Mouse (Mus musculus): ENCODE measurements around the gene Fnbp1. TPM values are rescaled to one million over a fixed set of nuclear protein-coding genes. Genes with fewer than 3 reads are reported as not detected.
A peak's percentile ranks its signal among the peaks of the same experiment; 100 is the strongest.

Gene Fnbp1
- polyA plus RNA-seq, 1 experiment from 2014 or later, result 7.9 TPM

DNA sequence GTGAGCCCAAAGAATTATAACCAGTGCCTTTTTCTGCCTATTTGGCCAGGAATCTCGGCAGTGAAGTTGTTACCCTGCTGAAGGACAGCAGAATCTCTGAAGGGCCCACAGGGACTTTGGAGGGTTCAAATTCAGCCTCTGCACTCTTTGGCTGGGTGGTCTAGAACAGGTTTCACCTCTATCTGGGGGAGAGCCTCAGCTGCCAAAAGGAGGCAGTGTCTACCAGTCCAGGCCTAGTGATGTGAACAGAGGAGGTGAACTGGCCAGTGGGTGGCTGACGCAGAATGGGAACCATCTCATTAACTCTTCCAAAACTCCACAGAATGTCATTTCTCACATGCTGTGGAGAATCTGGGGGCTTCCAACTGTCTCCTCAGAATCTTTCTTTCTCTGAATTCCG, 697 bp upstream of the Fnbp1 start:
- no peak for ATAC-seq
- WGBS, result 35% methylated on average over 3 of the region's 3 CpGs
- H3K27ac ChIP-seq (ENCODE audit: low read depth, low read length), result no peak overlapping the region

DNA sequence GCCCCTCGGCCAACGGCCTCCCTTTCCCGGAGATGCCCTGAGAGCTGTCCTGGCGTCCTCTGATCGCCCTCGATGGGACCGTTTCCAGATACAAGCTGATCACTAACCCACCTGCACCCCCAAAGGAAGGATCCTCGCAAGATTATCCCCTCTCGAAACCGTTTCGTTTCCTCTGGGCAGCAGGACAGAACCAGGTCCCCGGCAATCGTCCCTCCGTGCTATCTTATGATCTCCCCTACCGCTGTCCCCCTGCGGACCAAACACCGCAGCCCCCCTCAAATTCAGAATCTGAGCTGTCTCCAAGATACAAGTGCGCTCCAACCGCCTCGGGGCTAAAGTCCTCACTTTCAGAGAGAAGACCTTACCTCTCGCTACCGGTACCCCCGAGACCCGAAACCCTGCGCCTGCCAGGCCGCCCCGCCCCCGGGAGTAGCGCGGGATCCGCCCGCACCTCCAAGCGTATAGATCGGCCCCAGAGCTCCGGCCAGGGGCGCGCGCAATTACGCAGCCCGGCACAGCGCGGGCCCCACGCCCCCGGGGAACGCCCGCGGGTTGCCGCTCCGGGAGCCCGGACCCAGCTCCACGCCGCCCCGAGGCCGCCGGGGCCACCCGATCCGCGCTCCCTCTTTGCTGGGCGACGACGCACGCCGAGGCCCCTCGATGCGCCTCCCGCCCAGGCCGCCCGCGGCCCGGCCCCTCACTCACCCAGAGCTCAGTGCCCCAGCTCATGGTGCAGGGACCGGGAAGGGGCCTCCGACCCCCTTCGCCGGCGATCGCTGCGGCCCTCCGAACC, 538 bp downstream of the Fnbp1 start:
- peak; percentile 27 for DNase-seq (ENCODE audit: low spot score)
- H3K4me1 ChIP-seq (ENCODE audit: control insufficient read depth, insufficient read depth, low read length), result 0 out of 2 replicates have a peak, but pooled peaks cover 6% of the 10 kb centered on the region
- no peaks in the 10 kb centered on the region for H3K9me3 ChIP-seq (replicated peaks; ENCODE audit: control insufficient read depth, low read length)
- peak overlapping the region; percentile 80; the same call in 1 of the 2 replicates for H3K27ac ChIP-seq (ENCODE audit: low read depth, low read length)
- peak overlapping the region; percentile 85 for H3K9ac ChIP-seq (ENCODE audit: low read length)
- peak overlapping the region; percentile 88 for H3K4me3 ChIP-seq (ENCODE audit: low read depth, low read length)
- H3K4me2 ChIP-seq (ENCODE audit: low read length), result peak overlapping the region; percentile 92
- peaks cover 4% of the 10 kb centered on the region; the same call in 1 of the 2 replicates for H3K36me3 ChIP-seq (ENCODE audit: control insufficient read depth, insufficient read depth, low read length)
- ATAC-seq, result peak; percentile 69
- under 1% methylated on average over 48 of the region's 78 CpGs for WGBS
- no peaks in the 10 kb centered on the region for H3K27me3 ChIP-seq (replicated peaks; ENCODE audit: control insufficient read depth, insufficient read depth, low read length)

More for the DNA sequence above, 697 bp upstream of the Fnbp1 start:
- H3K27me3 ChIP-seq (replicated peaks; ENCODE audit: control insufficient read depth, insufficient read depth, low read length), result no peaks in the 10 kb centered on the region
- 0 out of 2 replicates have a peak, but pooled peaks cover 6% of the 10 kb centered on the region for H3K4me1 ChIP-seq (ENCODE audit: control insufficient read depth, insufficient read depth, low read length)
- H3K9me3 ChIP-seq (replicated peaks; ENCODE audit: control insufficient read depth, low read length), result no peaks in the 10 kb centered on the region
- no peak for DNase-seq (ENCODE audit: low spot score)
- H3K9ac ChIP-seq (ENCODE audit: low read length), result no peak overlapping the region
- H3K4me2 ChIP-seq (ENCODE audit: low read length), result peak overlapping the region; percentile 92
- H3K4me3 ChIP-seq (ENCODE audit: low read depth, low read length), result peak overlapping the region; percentile 88
- peaks cover 12% of the 10 kb centered on the region for H3K36me3 ChIP-seq (ENCODE audit: control insufficient read depth, insufficient read depth, low read length)

DNA sequence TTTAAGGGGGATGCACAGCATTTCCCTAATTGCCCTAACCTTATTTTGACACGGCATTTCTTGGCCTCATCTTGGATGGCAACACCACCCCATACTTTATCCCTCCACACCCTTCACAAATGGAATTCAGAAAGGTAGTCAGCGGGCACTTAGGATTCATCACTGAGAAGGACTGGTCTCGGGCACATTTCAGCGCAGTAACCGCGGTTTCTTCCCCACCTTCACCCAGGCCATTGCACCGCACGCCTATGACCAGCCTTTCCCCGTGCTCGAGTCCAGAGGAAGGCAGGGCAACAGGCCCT, 1.1 kb downstream of the Fnbp1 start:
- no peaks in the 10 kb centered on the region for H3K27me3 ChIP-seq (replicated peaks; ENCODE audit: control insufficient read depth, insufficient read depth, low read length)
- H3K4me2 ChIP-seq (ENCODE audit: low read length), result peak overlapping the region; percentile 92
- no peaks in the 10 kb centered on the region for H3K9me3 ChIP-seq (replicated peaks; ENCODE audit: control insufficient read depth, low read length)
- ATAC-seq (no peak), DNase-seq (ENCODE audit: low spot score) (no peak)
- peak overlapping the region; percentile 88 for H3K4me3 ChIP-seq (ENCODE audit: low read depth, low read length)
- H3K36me3 ChIP-seq (ENCODE audit: control insufficient read depth, insufficient read depth, low read length), result no peaks in the 10 kb centered on the region
- peak overlapping the region; percentile 85 for H3K9ac ChIP-seq (ENCODE audit: low read length)
- H3K27ac ChIP-seq (ENCODE audit: low read depth, low read length), result no peak overlapping the region
- whole genome bisulfite sequencing, result 11% methylated on average over 10 of the region's 10 CpGs
- H3K4me1 ChIP-seq (ENCODE audit: control insufficient read depth, insufficient read depth, low read length), result 0 out of 2 replicates have a peak, but pooled peaks cover 6% of the 10 kb centered on the region

DNA sequence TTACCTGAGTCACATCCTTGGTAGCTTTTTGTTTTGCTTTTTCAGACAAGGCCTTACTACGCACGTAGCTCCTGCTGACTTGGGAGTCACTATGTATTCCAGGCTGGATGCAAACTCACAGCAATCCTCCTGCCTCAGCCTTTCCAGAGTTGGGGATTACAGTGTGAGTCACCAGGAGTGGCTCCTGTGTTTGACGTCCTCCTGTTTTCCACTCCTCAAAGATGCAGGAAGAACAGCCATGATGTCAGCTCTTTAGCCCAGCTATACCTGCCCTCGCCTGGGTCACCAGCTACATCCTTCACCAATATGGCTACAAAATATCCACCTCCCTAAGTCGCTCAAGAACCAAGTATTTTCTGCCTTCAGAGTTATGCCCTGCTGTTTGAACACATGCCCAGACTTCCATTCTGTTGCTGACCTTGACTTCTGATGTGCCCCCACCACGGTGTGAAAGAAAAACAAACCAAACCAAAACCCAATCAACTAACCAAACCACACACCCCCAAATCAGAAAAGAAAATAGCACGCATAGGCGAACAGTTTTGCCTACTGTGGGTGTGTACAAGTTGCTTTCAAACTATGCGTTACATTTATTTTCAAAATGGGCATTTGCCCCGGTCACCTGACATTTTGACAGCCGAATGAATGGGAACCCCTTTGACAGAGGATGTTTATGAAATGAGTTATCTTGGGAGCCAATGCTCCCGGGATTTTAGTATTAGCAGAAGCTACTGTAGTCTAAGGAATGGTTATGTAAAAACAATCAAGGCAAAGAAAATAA, 1.6 kb downstream of the Fnbp1 start:
- Histone ChIP-seq H3K27ac (ENCODE audit: low read depth, low read length) (no peak overlapping the region), H3K4me2 (ENCODE audit: low read length) (peak overlapping the region; percentile 92), H3K9me3 (replicated peaks; ENCODE audit: control insufficient read depth, low read length) (no peaks in the 10 kb centered on the region), H3K4me1 (ENCODE audit: control insufficient read depth, insufficient read depth, low read length) (0 out of 2 replicates have a peak, but pooled peaks cover 6% of the 10 kb centered on the region), H3K9ac (ENCODE audit: low read length) (peak overlapping the region; percentile 85), H3K27me3 (replicated peaks; ENCODE audit: control insufficient read depth, insufficient read depth, low read length) (no peaks in the 10 kb centered on the region), H3K4me3 (ENCODE audit: low read depth, low read length) (peak overlapping the region; percentile 88), H3K36me3 (ENCODE audit: control insufficient read depth, insufficient read depth, low read length) (no peaks in the 10 kb centered on the region)
- no peak for DNase-seq (ENCODE audit: low spot score)
- 83% methylated on average over 12 of the region's 12 CpGs for WGBS
- no peak for ATAC-seq

DNA sequence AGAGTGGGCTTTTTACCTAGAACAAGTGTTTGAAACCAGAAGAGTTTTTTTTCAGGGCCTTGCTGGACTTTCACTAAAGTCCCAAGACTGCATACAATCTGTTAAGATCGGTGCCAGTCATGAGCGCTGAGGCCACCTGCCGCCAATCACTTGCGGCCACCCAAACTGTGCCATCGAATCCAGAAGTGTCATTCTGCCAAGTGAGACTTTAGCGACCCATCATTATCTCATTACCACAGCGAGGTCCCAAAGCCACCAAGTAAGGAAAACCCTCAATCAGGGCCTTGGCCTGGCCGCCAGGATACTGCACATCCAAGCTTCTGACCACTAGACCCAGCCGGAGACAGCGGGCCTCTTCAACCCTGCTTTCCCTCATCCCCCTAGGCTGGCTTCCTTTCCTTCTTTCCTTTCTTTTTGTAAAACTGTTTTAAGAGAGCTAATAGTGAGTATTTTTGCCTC, 2.6 kb downstream of the Fnbp1 start:
- WGBS, result 84% methylated on average over 10 of the region's 10 CpGs
- no peak for ATAC-seq

DNA sequence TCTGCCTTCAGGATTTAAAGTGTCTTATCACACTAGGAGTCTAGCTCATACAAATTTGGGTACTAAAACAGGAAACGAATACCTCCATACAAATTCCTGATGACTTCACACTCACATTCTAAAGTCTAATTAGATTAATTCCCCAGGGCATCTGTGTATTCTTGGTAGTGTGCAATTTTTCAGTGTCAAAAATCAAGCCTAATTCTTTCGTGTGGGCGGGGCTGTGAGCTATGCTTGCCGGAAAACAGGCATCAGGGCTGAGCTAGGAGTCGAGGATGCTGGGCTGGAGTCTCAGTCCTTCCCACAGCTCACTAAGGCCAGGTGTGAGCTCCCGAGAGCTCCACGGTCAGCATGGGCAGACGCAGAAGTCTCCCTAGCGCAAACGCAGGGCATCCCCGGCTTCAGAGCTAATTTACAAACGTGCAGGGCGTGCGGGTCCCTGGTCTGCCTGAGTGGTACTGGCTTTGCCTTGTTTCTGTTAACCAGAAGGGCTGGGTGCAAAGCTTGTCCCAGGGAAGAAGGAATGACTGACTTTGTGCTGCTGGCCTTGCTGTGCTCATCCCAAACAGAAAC, 4.7 kb downstream of the Fnbp1 start:
- H3K4me3 ChIP-seq (ENCODE audit: low read depth, low read length), result no peak overlapping the region
- 0 out of 2 replicates have a peak, but pooled peaks cover 6% of the 10 kb centered on the region for H3K4me1 ChIP-seq (ENCODE audit: control insufficient read depth, insufficient read depth, low read length)
- no peaks in the 10 kb centered on the region for H3K9me3 ChIP-seq (replicated peaks; ENCODE audit: control insufficient read depth, low read length)
- H3K4me2 ChIP-seq (ENCODE audit: low read length), result no peak overlapping the region
- ATAC-seq, result no peak
- no peak for DNase-seq (ENCODE audit: low spot score)
- H3K9ac ChIP-seq (ENCODE audit: low read length), result no peak overlapping the region
- no peaks in the 10 kb centered on the region for H3K27me3 ChIP-seq (replicated peaks; ENCODE audit: control insufficient read depth, insufficient read depth, low read length)
- WGBS, result 75% methylated on average over 14 of the region's 14 CpGs
- H3K27ac ChIP-seq (ENCODE audit: low read depth, low read length), result no peak overlapping the region
- no peaks in the 10 kb centered on the region for H3K36me3 ChIP-seq (ENCODE audit: control insufficient read depth, insufficient read depth, low read length)

More for the DNA sequence above, 2.6 kb downstream of the Fnbp1 start:
- Histone ChIP-seq H3K9me3 (replicated peaks; ENCODE audit: control insufficient read depth, low read length) (no peaks in the 10 kb centered on the region), H3K36me3 (ENCODE audit: control insufficient read depth, insufficient read depth, low read length) (no peaks in the 10 kb centered on the region), H3K27me3 (replicated peaks; ENCODE audit: control insufficient read depth, insufficient read depth, low read length) (no peaks in the 10 kb centered on the region), H3K4me1 (ENCODE audit: control insufficient read depth, insufficient read depth, low read length) (0 out of 2 replicates have a peak, but pooled peaks cover 6% of the 10 kb centered on the region), H3K4me3 (ENCODE audit: low read depth, low read length) (no peak overlapping the region), H3K9ac (ENCODE audit: low read length) (no peak overlapping the region; the same call in 1 of the 2 replicates), H3K27ac (ENCODE audit: low read depth, low read length) (no peak overlapping the region), H3K4me2 (ENCODE audit: low read length) (no peak overlapping the region)
- DNase-seq (ENCODE audit: low spot score), result no peak

DNA sequence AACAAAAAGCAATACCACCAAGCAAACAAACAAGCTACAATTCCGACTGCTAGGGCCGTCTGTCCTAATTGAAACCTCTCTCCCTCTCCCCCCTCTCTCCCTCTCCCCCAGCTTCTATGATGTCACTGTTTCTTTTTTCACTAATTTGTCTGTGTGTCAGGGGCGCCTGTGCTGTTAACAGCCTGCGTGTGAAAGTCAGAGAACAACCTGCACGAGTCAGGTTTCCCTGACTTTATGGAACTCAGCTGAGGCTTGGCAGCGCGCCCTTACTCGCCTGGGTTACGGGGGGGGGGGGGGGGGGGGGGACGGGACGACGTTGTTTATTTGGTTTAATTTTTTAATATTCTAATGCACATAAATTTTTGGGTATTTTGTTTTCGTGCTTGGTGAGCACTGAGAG, 5.5 kb downstream of the Fnbp1 start:
- Histone ChIP-seq H3K9me3 (replicated peaks; ENCODE audit: control insufficient read depth, low read length) (no peaks in the 10 kb centered on the region), H3K4me2 (ENCODE audit: low read length) (no peak overlapping the region), H3K27ac (ENCODE audit: low read depth, low read length) (no peak overlapping the region), H3K9ac (ENCODE audit: low read length) (no peak overlapping the region), H3K36me3 (ENCODE audit: control insufficient read depth, insufficient read depth, low read length) (no peaks in the 10 kb centered on the region), H3K27me3 (replicated peaks; ENCODE audit: control insufficient read depth, insufficient read depth, low read length) (no peaks in the 10 kb centered on the region), H3K4me1 (ENCODE audit: control insufficient read depth, insufficient read depth, low read length) (0 out of 2 replicates have a peak, but pooled peaks cover 6% of the 10 kb centered on the region), H3K4me3 (ENCODE audit: low read depth, low read length) (no peak overlapping the region)
- no peak for ATAC-seq
- WGBS, result 59% methylated on average over 13 of the region's 13 CpGs
- DNase-seq (ENCODE audit: low spot score), result no peak

DNA sequence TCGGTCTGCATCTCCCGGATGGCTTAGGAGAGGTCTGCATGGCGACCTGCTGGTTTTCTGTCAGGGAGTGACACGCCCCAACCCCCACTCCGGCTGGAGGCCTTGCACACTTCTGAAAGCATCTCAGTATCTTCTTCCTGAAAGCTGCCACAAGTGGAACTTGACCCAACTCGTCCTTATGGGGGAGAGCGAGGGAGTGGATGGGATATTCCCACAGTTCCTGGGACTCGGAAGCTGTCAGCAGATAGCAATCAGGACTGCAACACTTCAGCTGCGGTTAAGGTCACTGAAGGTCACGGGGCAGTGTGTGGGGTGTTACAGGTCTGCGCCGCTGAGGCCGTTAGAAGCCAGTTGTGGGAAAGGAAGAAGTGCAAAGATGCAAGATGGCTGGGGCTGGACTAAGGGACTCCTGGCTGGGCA, 6.3 kb downstream of the Fnbp1 start:
- Histone ChIP-seq H3K36me3 (ENCODE audit: control insufficient read depth, insufficient read depth, low read length) (no peaks in the 10 kb centered on the region), H3K9ac (ENCODE audit: low read length) (no peak overlapping the region), H3K4me1 (ENCODE audit: control insufficient read depth, insufficient read depth, low read length) (0 out of 2 replicates have a peak, but pooled peaks cover under 1% of the 10 kb centered on the region), H3K4me3 (ENCODE audit: low read depth, low read length) (no peak overlapping the region), H3K27me3 (replicated peaks; ENCODE audit: control insufficient read depth, insufficient read depth, low read length) (no peaks in the 10 kb centered on the region), H3K27ac (ENCODE audit: low read depth, low read length) (no peak overlapping the region), H3K4me2 (ENCODE audit: low read length) (no peak overlapping the region), H3K9me3 (replicated peaks; ENCODE audit: control insufficient read depth, low read length) (no peaks in the 10 kb centered on the region)
- no peak for DNase-seq (ENCODE audit: low spot score)
- WGBS, result 80% methylated on average over 13 of the region's 13 CpGs
- ATAC-seq, result no peak

All from forebrain, embryonic 14.5 days (tissue).